In genomic region chr10:88212644-88213043, GRCm38 (mm10) we compare ENCODE assay signal across 26 mouse cellular contexts.
"Had no signal": no experiment of that assay in that cellular context is flagged by ENCODE, and none has a peak within 500 bp of the region (broad histone marks: within the 10 kb centered on the region; RNA-seq: fewer than 3 reads in every experiment).

No protein-coding gene starts in this region.

- H3K27ac ChIP-seq: gastrocnemius, adult 2 months; heart, adult 2 months; heart, embryonic 13.5 days; heart, embryonic 15.5 days; hindbrain, embryonic 10.5 days; hindbrain, embryonic 13.5 days; hindbrain, embryonic 15.5 days; hindbrain, postnatal 0 days; kidney, embryonic 15.5 days; kidney, postnatal 0 days; limb, embryonic 13.5 days; limb, embryonic 15.5 days; liver, embryonic 12.5 days; liver, embryonic 14.5 days had no signal

- H3K4me1 ChIP-seq: heart, embryonic 13.5 days; heart, embryonic 15.5 days; hindbrain, embryonic 10.5 days; hindbrain, embryonic 13.5 days; hindbrain, embryonic 15.5 days; kidney, embryonic 15.5 days; limb, embryonic 13.5 days; limb, embryonic 15.5 days; liver, embryonic 12.5 days had no signal

- H3K4me3 ChIP-seq: gastrocnemius, adult 2 months; heart, adult 2 months; heart, embryonic 13.5 days; heart, embryonic 15.5 days; hindbrain, embryonic 10.5 days; hindbrain, embryonic 13.5 days; hindbrain, embryonic 15.5 days; kidney, embryonic 15.5 days; limb, embryonic 13.5 days; limb, embryonic 15.5 days; liver, embryonic 12.5 days had no signal

- H3K4me2 ChIP-seq: heart, embryonic 11.5 days; heart, embryonic 13.5 days; heart, embryonic 15.5 days; hindbrain, embryonic 13.5 days; hindbrain, embryonic 15.5 days; kidney, embryonic 15.5 days; limb, embryonic 13.5 days; limb, embryonic 15.5 days; liver, embryonic 12.5 days had no signal

- H3K9ac ChIP-seq: heart, embryonic 13.5 days; heart, embryonic 15.5 days; hindbrain, embryonic 13.5 days; hindbrain, embryonic 15.5 days; kidney, embryonic 15.5 days; limb, embryonic 13.5 days; limb, embryonic 15.5 days; liver, embryonic 12.5 days; liver, embryonic 14.5 days had no signal

- DNase-seq: gastrocnemius, adult 2 months; gastrocnemius, postnatal 10 days; gastrocnemius, postnatal 25 days; heart, adult 2 months; heart, postnatal 4 days; kidney, adult 11 months; kidney, adult 2 months; kidney, adult 9 months; kidney, postnatal 14 days; kidney, postnatal 36 days; layer of hippocampus, postnatal 36 days; left cerebral cortex, postnatal 4 days had no signal

- H3K9me3 ChIP-seq: heart, embryonic 13.5 days; heart, embryonic 15.5 days; hindbrain, embryonic 10.5 days; hindbrain, embryonic 13.5 days; hindbrain, embryonic 15.5 days; kidney, embryonic 15.5 days; limb, embryonic 13.5 days; limb, embryonic 15.5 days; liver, embryonic 12.5 days had no signal

- ATAC-seq: hindbrain, postnatal 0 days; intestine, embryonic 16.5 days; liver, embryonic 12.5 days had no signal

- H3K27me3 ChIP-seq: heart, embryonic 13.5 days; heart, embryonic 15.5 days; hindbrain, embryonic 13.5 days; hindbrain, embryonic 15.5 days; kidney, embryonic 15.5 days; limb, embryonic 13.5 days; limb, embryonic 15.5 days; liver, embryonic 12.5 days had no signal
